Mouse (Mus musculus) myocyte (in vitro differentiated cells): ENCODE measurements around the gene Peak1. TPM values are rescaled to one million over a fixed set of nuclear protein-coding genes. Genes with fewer than 3 reads are reported as not detected.

ENCODE experiments used
- H3K27me3 ChIP-seq: one replicate; pipeline ENCODE4 v1.6.1; 2011; ENCODE audit not compliant: control insufficient read depth, insufficient read depth, insufficient read length
- H3K36me3 ChIP-seq: one replicate; pipeline ENCODE4 v1.6.1; 2011; ENCODE audit not compliant: control insufficient read depth, insufficient read depth
- H3K4me2 ChIP-seq: one replicate; pipeline ENCODE4 v1.6.1; 2011; ENCODE audit warnings: low read depth, control low read depth
- H3K4me3 ChIP-seq: one replicate; pipeline ENCODE4 v1.5.1; 2011; ENCODE audit warnings: mild to moderate bottlenecking, control low read depth, moderate library complexity
- H3K79me2 ChIP-seq: one replicate; pipeline ENCODE4 v1.6.1; 2011; ENCODE audit not compliant: control insufficient read depth, insufficient read depth
- H3ac ChIP-seq: one replicate; pipeline ENCODE4 v1.6.1; 2011; ENCODE audit not compliant: control insufficient read depth, insufficient read length
- CEBPB ChIP-seq: IDR thresholded peaks from 2 replicates; pipeline ENCODE4 v1.6.1; 2011; ENCODE audit warnings: mild to moderate bottlenecking, moderate library complexity; ENCODE audit not compliant: poor library complexity, insufficient read depth, severe bottlenecking
- E2F4 ChIP-seq: IDR thresholded peaks from one replicate; pipeline ENCODE4 v1.6.1; 2011; ENCODE audit warnings: mild to moderate bottlenecking, control low read depth, moderate library complexity; ENCODE audit not compliant: insufficient read depth
- MAX ChIP-seq: IDR thresholded peaks from one replicate; pipeline ENCODE4 v1.6.1; 2011; ENCODE audit warnings: low read depth, mild to moderate bottlenecking, control low read depth
- MYOD1 ChIP-seq, 3 experiments: IDR thresholded peaks; one replicate each; pipeline ENCODE4 v1.6.1; 2011; ENCODE audit warnings: control low read depth in 2 of 3, low read depth in 2 of 3, mild to moderate bottlenecking in 2 of 3, moderate library complexity in 1 of 3; ENCODE audit not compliant: insufficient read length in 2 of 3, control insufficient read depth in 1 of 3
- MYOG ChIP-seq, 3 experiments: IDR thresholded peaks; one replicate each; pipeline ENCODE4 v1.6.1; 2011; ENCODE audit warnings: control low read depth in 2 of 3, low read depth in 2 of 3, mild to moderate bottlenecking in 2 of 3; ENCODE audit not compliant: insufficient read length in 2 of 3, control insufficient read depth in 1 of 3, insufficient read depth in 1 of 3
- POLR2A ChIP-seq: IDR thresholded peaks from one replicate; pipeline ENCODE4 v1.6.1; 2011; ENCODE audit warnings: low read depth, mild to moderate bottlenecking, control low read depth, moderate library complexity; ENCODE audit not compliant: insufficient read length
- POLR2AphosphoS2 ChIP-seq: IDR thresholded peaks from one replicate; pipeline ENCODE4 v1.6.1; 2011; ENCODE audit warnings: low read depth, control low read depth; ENCODE audit not compliant: insufficient read length
- REST ChIP-seq: IDR thresholded peaks from one replicate; pipeline ENCODE4 v1.6.1; 2011; ENCODE audit warnings: mild to moderate bottlenecking, control low read depth, moderate library complexity; ENCODE audit not compliant: insufficient read depth, insufficient read length
- SRF ChIP-seq: IDR thresholded peaks from one replicate; pipeline ENCODE4 v1.6.1; 2011; ENCODE audit warnings: low read depth; ENCODE audit not compliant: control insufficient read depth, insufficient read length
- TCF12 ChIP-seq: IDR thresholded peaks from one replicate; pipeline ENCODE4 v1.6.1; 2011; ENCODE audit warnings: mild to moderate bottlenecking, control low read depth; ENCODE audit not compliant: poor library complexity, insufficient read depth, severe bottlenecking
- TCF3 ChIP-seq: IDR thresholded peaks from one replicate; pipeline ENCODE4 v1.6.1; 2011; ENCODE audit warnings: low read depth, control low read depth; ENCODE audit not compliant: insufficient read length
- USF1 ChIP-seq: IDR thresholded peaks from one replicate; pipeline ENCODE4 v1.6.1; 2011; ENCODE audit warnings: low read depth, mild to moderate bottlenecking, control low read depth, moderate library complexity
- polyA plus RNA-seq: library from polyadenylated mRNA; unstranded; fragments of >200 nt; fragmentation: generic; extraction: Trizol; gene quantifications from one replicate; pipeline ENCODE4 v1.2.1, GENCODE M21; 2012; ENCODE audit warnings: missing spikeins

The Peak1 gene
- polyA plus RNA-seq, 1 experiment = 13.3 TPM

- H3ac ChIP-seq = no peak overlapping the region
- H3K4me3 ChIP-seq = no peak overlapping the region
- no peaks in the 10 kb centered on the region for H3K36me3 ChIP-seq
- TF ChIP-seq CEBPB (no peak), MYOD1 (IDR thresholded peaks at IDR 0.05; ENCODE audit: control insufficient read depth in 1 of 3, insufficient read length in 2 of 3, low read depth in 2 of 3) (no peak), POLR2AphosphoS2 (no peak), MAX (no peak), USF1 (no peak), TCF12 (no peak), E2F4 (no peak), POLR2A (no peak), REST (no peak), TCF3 (no peak), SRF (no peak), MYOG (IDR thresholded peaks at IDR 0.05; ENCODE audit: control insufficient read depth in 1 of 3, insufficient read depth in 1 of 3, insufficient read length in 2 of 3, low read depth in 2 of 3) (no peak)
- H3K27me3 ChIP-seq = no peaks in the 10 kb centered on the region
- no peak overlapping the region for H3K4me2 ChIP-seq
- no peaks in the 10 kb centered on the region for H3K79me2 ChIP-seq
Observed at GRCm38 (mm10) chr9:56260495-56261136, 157.3 kb downstream of the Peak1 start.

DNA sequence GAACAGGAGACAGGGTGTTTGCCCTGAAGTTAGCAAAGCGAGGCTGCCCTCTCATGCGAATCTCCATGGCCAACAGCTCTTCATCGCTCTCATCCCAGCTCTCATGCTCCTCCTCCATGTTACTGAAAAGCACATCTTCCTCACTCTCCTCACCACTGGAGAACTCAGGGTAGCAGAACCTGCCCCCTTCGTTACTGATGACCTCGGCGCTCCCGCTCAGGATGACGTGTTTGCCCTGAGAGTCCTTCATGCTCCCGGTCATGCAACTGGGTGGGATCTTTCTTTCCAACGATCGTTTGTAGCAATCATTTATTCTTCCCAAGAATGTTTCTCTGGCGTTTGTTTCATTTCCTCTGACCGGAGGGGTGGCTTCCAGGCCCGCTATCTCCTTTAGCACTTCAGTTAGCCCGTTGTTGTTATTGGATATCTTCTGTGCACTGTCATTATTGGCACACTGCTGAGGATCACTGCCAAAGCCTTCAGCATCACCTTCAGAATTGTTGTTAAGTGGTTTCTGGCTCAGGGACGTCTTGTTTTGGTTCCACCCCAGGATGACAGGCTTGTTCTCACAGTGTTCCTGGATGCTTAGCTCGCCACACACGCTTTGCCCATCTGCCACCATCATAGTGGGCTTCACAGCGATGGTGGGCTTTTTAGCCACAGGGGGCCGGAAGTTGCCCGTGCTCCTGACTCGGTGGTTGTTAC is 157.9 kb downstream of the Peak1 start:
- Histone ChIP-seq H3ac (no peak overlapping the region), H3K27me3 (no peaks in the 10 kb centered on the region), H3K4me2 (no peak overlapping the region), H3K36me3 (no peaks in the 10 kb centered on the region), H3K4me3 (no peak overlapping the region), H3K79me2 (no peaks in the 10 kb centered on the region)
- TF ChIP-seq POLR2A = no peak
- no peak for TF ChIP-seq MAX
- TF ChIP-seq MYOD1 (IDR thresholded peaks at IDR 0.05; ENCODE audit: control insufficient read depth in 1 of 3, insufficient read length in 2 of 3, low read depth in 2 of 3) = no peak
- no peak for TF ChIP-seq E2F4
- no peak for TF ChIP-seq CEBPB
- no peak for TF ChIP-seq REST
- TF ChIP-seq SRF = no peak
- no peak for TF ChIP-seq POLR2AphosphoS2
- TF ChIP-seq MYOG (IDR thresholded peaks at IDR 0.05; ENCODE audit: control insufficient read depth in 1 of 3, insufficient read depth in 1 of 3, insufficient read length in 2 of 3, low read depth in 2 of 3) = no peak
- no peak for TF ChIP-seq TCF12

GRCm38 (mm10) chr9:56258261-56258790 is 159.5 kb downstream of the Peak1 start:
- no peak overlapping the region for H3K4me3 ChIP-seq
- H3K27me3 ChIP-seq = no peaks in the 10 kb centered on the region
- peaks cover under 1% of the 10 kb centered on the region for H3K79me2 ChIP-seq
- no peak overlapping the region for H3ac ChIP-seq
- H3K36me3 ChIP-seq = no peaks in the 10 kb centered on the region
- TF ChIP-seq USF1 (no peak), CEBPB (no peak), MAX (no peak), MYOG (IDR thresholded peaks at IDR 0.05; ENCODE audit: control insufficient read depth in 1 of 3, insufficient read depth in 1 of 3, insufficient read length in 2 of 3, low read depth in 2 of 3) (no peak), E2F4 (no peak), POLR2A (no peak), TCF12 (no peak), POLR2AphosphoS2 (no peak), MYOD1 (IDR thresholded peaks at IDR 0.05; ENCODE audit: control insufficient read depth in 1 of 3, insufficient read length in 2 of 3, low read depth in 2 of 3) (no peak), REST (no peak), SRF (no peak), TCF3 (no peak)
- no peak overlapping the region for H3K4me2 ChIP-seq

GRCm38 (mm10) chr9:56257227-56258000 is 160.5 kb downstream of the Peak1 start:
- no peaks in the 10 kb centered on the region for H3K27me3 ChIP-seq

More at GRCm38 (mm10) chr9:56257227-56258000, 160.5 kb downstream of the Peak1 start:
- peaks cover 6% of the 10 kb centered on the region for H3K79me2 ChIP-seq
- no peaks in the 10 kb centered on the region for H3K36me3 ChIP-seq
- H3K4me3 ChIP-seq = no peak overlapping the region
- H3ac ChIP-seq = no peak overlapping the region
- TF ChIP-seq USF1 (no peak), CEBPB (peak; percentile 54; the same call in 1 of the 2 replicates)
- H3K4me2 ChIP-seq = no peak overlapping the region
